Mouse (Mus musculus) frontal cortex, postnatal 14 days (tissue): ENCODE measurements at regions not wholly inside any gene's neighbourhood (a gene's known extent, or its start where the extent isn't known, plus 50 kb on each side); places are given as distances from the start of the nearest gene placed in this dataset.

Experiments
- DNase-seq, 2 experiments: peaks; one replicate each; pipeline ENCODE4 v3.0.0; 2022; ENCODE audit warnings: low spot score in 2 of 2

GRCm38 (mm10) chr3:35688111-35688510, 65.8 kb upstream of the Atp11b start:
- no peak for DNase-seq

GRCm38 (mm10) chr3:35688781-35689180, 65.1 kb upstream of the Atp11b start:
- DNase-seq, result peak in 1 of 2 experiments; percentile 26

- DNase-seq, result peak; percentile 59 to 67
These were observed 60.9 kb upstream of the Atp11b start for GRCm38 (mm10) chr3:35693039-35693438.

- no peak for DNase-seq
These were observed 60.4 kb upstream of the Atp11b start for GRCm38 (mm10) chr3:35693551-35693950.

- no peak for DNase-seq
These were observed 59.7 kb upstream of the Atp11b start for GRCm38 (mm10) chr3:35694241-35694640.

GRCm38 (mm10) chr3:35695859-35696258, 58.0 kb upstream of the Atp11b start:
- no peak for DNase-seq

- no peak for DNase-seq
These were observed 54.6 kb upstream of the Atp11b start for GRCm38 (mm10) chr3:35699266-35699665.

- no peak for DNase-seq
These were observed 53.9 kb upstream of the Atp11b start for GRCm38 (mm10) chr3:35699979-35700378.

- no peak for DNase-seq
These were observed 50.2 kb upstream of the Atp11b start for GRCm38 (mm10) chr3:35703528-35704327.
